Mouse (Mus musculus): Measurements from ENCODE around the gene Olfr731. TPM values are rescaled to one million over a fixed set of nuclear protein-coding genes. Genes with fewer than 3 reads are reported as not detected.

Olfr731 gene
- polyA plus RNA-seq (2015; fragmentation: Nextera tagmentation; extraction: Ambion mirVana) = not detected in 2 replicates

GRCm38 (mm10) chr14:50241766-50242165 is at the start of gene Olfr731:
TSS of gene Olfr731 (minus strand) at chr14:50241866.
- no peaks in the 10 kb centered on the region for H3K27me3 ChIP-seq
- no peaks in the 10 kb centered on the region for H3K9me3 ChIP-seq (replicated peaks)
- no peak within 1 kb of the TSS for H3K27ac ChIP-seq (replicated peaks)
- no peaks in the 10 kb centered on the region for H3K4me1 ChIP-seq (replicated peaks)
- H3K9ac ChIP-seq = no peak within 1 kb of the TSS
- no peak for ATAC-seq (ENCODE audit: insufficient read depth)
- WGBS (ENCODE audit: insufficient replicate concordance) = 47% methylated on average over 4 of the region's 4 CpGs
- H3K4me2 ChIP-seq = no peak within 1 kb of the TSS
- no peak within 1 kb of the TSS for H3K4me3 ChIP-seq (replicated peaks)
- no peaks in the 10 kb centered on the region for H3K36me3 ChIP-seq (replicated peaks)

- H3K9ac ChIP-seq = no peak within 1 kb of the TSS
- H3K27me3 ChIP-seq = no peaks in the 10 kb centered on the region
- H3K36me3 ChIP-seq (replicated peaks) = no peaks in the 10 kb centered on the region
- no peaks in the 10 kb centered on the region for H3K4me1 ChIP-seq (replicated peaks)
- H3K4me3 ChIP-seq (replicated peaks) = no peak within 1 kb of the TSS
- 77% methylated on average over 1 of the region's 1 CpGs for WGBS (ENCODE audit: insufficient replicate concordance)
- H3K27ac ChIP-seq (replicated peaks) = no peak within 1 kb of the TSS
- ATAC-seq (ENCODE audit: insufficient read depth) = no peak
- no peak within 1 kb of the TSS for H3K4me2 ChIP-seq
- no peaks in the 10 kb centered on the region for H3K9me3 ChIP-seq (replicated peaks)
These were observed 42.4 kb upstream of the Olfr731 start, which contains the start of gene Olfr732 for GRCm38 (mm10) chr14:50284106-50284505. TSS of gene Olfr732 (minus strand) at chr14:50284206.

DNA sequence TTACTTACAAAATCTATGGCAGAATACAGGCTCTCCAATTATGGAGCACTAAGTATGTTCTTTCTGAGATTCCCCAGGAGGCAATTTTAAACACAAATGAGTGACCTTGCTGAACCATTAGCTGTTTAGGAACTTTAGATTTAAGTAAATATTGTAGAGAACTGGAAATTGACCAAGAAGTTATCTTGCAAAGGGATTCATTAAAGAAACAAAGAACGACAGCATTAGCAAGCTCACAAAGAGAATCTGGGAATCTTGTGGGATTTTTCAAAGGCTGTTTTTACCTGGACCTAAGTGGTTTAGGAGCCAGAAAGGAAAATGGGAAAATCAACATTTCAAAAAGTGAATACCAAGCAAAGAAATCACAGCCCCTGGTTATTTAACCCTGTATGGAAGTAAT is 53.6 kb downstream of the Olfr731 start, which contains the start of gene Olfr730:
Gene Olfr730 (minus strand): TSS at position 101 of the 400 bp plus-strand sequence.
- no peaks in the 10 kb centered on the region for H3K27me3 ChIP-seq
- no peak within 1 kb of the TSS for H3K4me2 ChIP-seq
- no peaks in the 10 kb centered on the region for H3K36me3 ChIP-seq (replicated peaks)
- no peak within 1 kb of the TSS for H3K27ac ChIP-seq (replicated peaks)
- H3K9me3 ChIP-seq (replicated peaks) = no peaks in the 10 kb centered on the region
- H3K4me3 ChIP-seq (replicated peaks) = no peak within 1 kb of the TSS
- WGBS (ENCODE audit: insufficient replicate concordance) = 39% methylated on average over 1 of the region's 1 CpGs
- H3K4me1 ChIP-seq (replicated peaks) = no peaks in the 10 kb centered on the region
- no peak for ATAC-seq (ENCODE audit: insufficient read depth)
- no peak within 1 kb of the TSS for H3K9ac ChIP-seq

Other genes starting within 250 kb of the Olfr731 start
- gene Olfr725, start 201.5 kb downstream of the Olfr731 start, polyA plus RNA-seq (2015; fragmentation: Nextera tagmentation; extraction: Ambion mirVana) = not detected in 2 replicates
- not detected in 2 replicates for gene Olfr726, start 150.9 kb downstream of the Olfr731 start, polyA plus RNA-seq (2015; fragmentation: Nextera tagmentation; extraction: Ambion mirVana)
- gene Olfr727, start 118.7 kb downstream of the Olfr731 start, polyA plus RNA-seq (2015; fragmentation: Nextera tagmentation; extraction: Ambion mirVana) = not detected in 2 replicates
- not detected in 2 replicates for gene Olfr728, start 99.2 kb downstream of the Olfr731 start, polyA plus RNA-seq (2015; fragmentation: Nextera tagmentation; extraction: Ambion mirVana)
- not detected in 2 replicates for gene Olfr729, start 89.0 kb downstream of the Olfr731 start, polyA plus RNA-seq (2015; fragmentation: Nextera tagmentation; extraction: Ambion mirVana)
- not detected in 2 replicates for gene Olfr730, start 53.7 kb downstream of the Olfr731 start, polyA plus RNA-seq (2015; fragmentation: Nextera tagmentation; extraction: Ambion mirVana)
- not detected in 2 replicates for gene Olfr732, start 42.3 kb upstream of the Olfr731 start, polyA plus RNA-seq (2015; fragmentation: Nextera tagmentation; extraction: Ambion mirVana)
- not detected in 2 replicates for gene Olfr733, start 59.7 kb upstream of the Olfr731 start, polyA plus RNA-seq (2015; fragmentation: Nextera tagmentation; extraction: Ambion mirVana)
- not detected in 2 replicates for gene Olfr734, start 84.9 kb upstream of the Olfr731 start, polyA plus RNA-seq (2015; fragmentation: Nextera tagmentation; extraction: Ambion mirVana)
- gene Olfr735, start 107.0 kb upstream of the Olfr731 start, polyA plus RNA-seq (2015; fragmentation: Nextera tagmentation; extraction: Ambion mirVana) = not detected in 2 replicates
- gene Tlr11, start 116.0 kb upstream of the Olfr731 start, polyA plus RNA-seq (2015; fragmentation: Nextera tagmentation; extraction: Ambion mirVana) = 0.03 TPM in 1 of 2 replicates, not detected in the other
- gene Olfr736, start 139.3 kb upstream of the Olfr731 start, polyA plus RNA-seq (2015; fragmentation: Nextera tagmentation; extraction: Ambion mirVana) = not detected in 2 replicates
- gene Olfr738, start 165.7 kb upstream of the Olfr731 start, polyA plus RNA-seq (2015; fragmentation: Nextera tagmentation; extraction: Ambion mirVana) = not detected in 2 replicates
- not detected in 2 replicates for gene Olfr739, start 176.8 kb upstream of the Olfr731 start, polyA plus RNA-seq (2015; fragmentation: Nextera tagmentation; extraction: Ambion mirVana)
- gene Olfr740, start 203.7 kb upstream of the Olfr731 start, polyA plus RNA-seq (2015; fragmentation: Nextera tagmentation; extraction: Ambion mirVana) = not detected in 2 replicates
- gene Olfr741, start 230.9 kb upstream of the Olfr731 start, polyA plus RNA-seq (2015; fragmentation: Nextera tagmentation; extraction: Ambion mirVana) = not detected in 2 replicates

Data from liver, embryonic 15.5 days (tissue).